Mouse (Mus musculus): ENCODE results near the gene Fam45a.

Gene Fam45a

GRCm38 (mm10) chr19:60811098-60812035 is at the start of gene Fam45a:
Gene Fam45a (plus strand): TSS chr19:60811585.
- DNase-seq (ENCODE audit: low spot score in 2 of 2), result peak; percentile 84 to 89

GRCm38 (mm10) chr19:60773366-60773765 is 38.0 kb upstream of the Fam45a start:
- DNase-seq (ENCODE audit: low spot score in 2 of 2), result no peak

GRCm38 (mm10) chr19:60782034-60782433 is 29.4 kb upstream of the Fam45a start:
- DNase-seq (ENCODE audit: low spot score in 2 of 2), result no peak

- no peak for DNase-seq (ENCODE audit: low spot score in 2 of 2)
These were observed 26.7 kb upstream of the Fam45a start for GRCm38 (mm10) chr19:60784712-60785111.

GRCm38 (mm10) chr19:60787465-60788150 is 23.8 kb upstream of the Fam45a start:
- no peak for DNase-seq (ENCODE audit: low spot score in 2 of 2)

GRCm38 (mm10) chr19:60788214-60788960 is 23.0 kb upstream of the Fam45a start:
- DNase-seq (ENCODE audit: low spot score in 2 of 2), result no peak

- DNase-seq (ENCODE audit: low spot score in 2 of 2), result no peak
These were observed 21.9 kb upstream of the Fam45a start for GRCm38 (mm10) chr19:60789452-60789851.

GRCm38 (mm10) chr19:60789919-60790506 is 21.4 kb upstream of the Fam45a start:
- peak in 1 of 2 experiments; percentile 19 for DNase-seq (ENCODE audit: low spot score in 2 of 2)

- peak; percentile 89 to 93 for DNase-seq (ENCODE audit: low spot score in 2 of 2)
These were observed 20.7 kb upstream of the Fam45a start, which contains the start of gene Eif3a for GRCm38 (mm10) chr19:60790551-60791161. Gene Eif3a (minus strand): TSS chr19:60790658.

- DNase-seq (ENCODE audit: low spot score in 2 of 2), result no peak
These were observed 20.2 kb upstream of the Fam45a start for GRCm38 (mm10) chr19:60791164-60791563.

- no peak for DNase-seq (ENCODE audit: low spot score in 2 of 2)
These were observed 18.1 kb upstream of the Fam45a start for GRCm38 (mm10) chr19:60793170-60793707.

- DNase-seq (ENCODE audit: low spot score in 2 of 2), result no peak
These were observed 16.1 kb upstream of the Fam45a start for GRCm38 (mm10) chr19:60795244-60795643.

- no peak for DNase-seq (ENCODE audit: low spot score in 2 of 2)
These were observed 14.0 kb upstream of the Fam45a start for GRCm38 (mm10) chr19:60797415-60797814.

GRCm38 (mm10) chr19:60799867-60800569 is 11.4 kb upstream of the Fam45a start:
- no peak for DNase-seq (ENCODE audit: low spot score in 2 of 2)

GRCm38 (mm10) chr19:60804903-60805302 is 6.5 kb upstream of the Fam45a start:
- no peak for DNase-seq (ENCODE audit: low spot score in 2 of 2)

- no peak for DNase-seq (ENCODE audit: low spot score in 2 of 2)
These were observed 1.5 kb upstream of the Fam45a start for GRCm38 (mm10) chr19:60809927-60810326.

- DNase-seq (ENCODE audit: low spot score in 2 of 2), result peak in 1 of 2 experiments; percentile 7
These were observed 628 bp downstream of the Fam45a start for GRCm38 (mm10) chr19:60812036-60812389.

GRCm38 (mm10) chr19:60813133-60813532 is 1.7 kb downstream of the Fam45a start:
- no peak for DNase-seq (ENCODE audit: low spot score in 2 of 2)

GRCm38 (mm10) chr19:60818677-60819076 is 7.3 kb downstream of the Fam45a start:
- no peak for DNase-seq (ENCODE audit: low spot score in 2 of 2)

- peak; percentile 16 to 21 for DNase-seq (ENCODE audit: low spot score in 2 of 2)
These were observed 26.4 kb downstream of the Fam45a start for GRCm38 (mm10) chr19:60837747-60838146.
